Mouse (Mus musculus): Measurements from ENCODE around the gene Ldhal6b.

The Ldhal6b gene

GRCm38 (mm10) chr17:5410336-5410735 is 8.2 kb downstream of the Ldhal6b start:
- DNase-seq (ENCODE audit: low spot score in 2 of 2) = no peak

GRCm38 (mm10) chr17:5407030-5407429 is 11.5 kb downstream of the Ldhal6b start:
- no peak for DNase-seq (ENCODE audit: low spot score in 2 of 2)

- DNase-seq (ENCODE audit: low spot score in 2 of 2) = peak in 1 of 2 experiments; percentile 9
These were observed 12.0 kb downstream of the Ldhal6b start for GRCm38 (mm10) chr17:5406566-5406965.

GRCm38 (mm10) chr17:5403885-5404284 is 14.7 kb downstream of the Ldhal6b start:
- no peak for DNase-seq (ENCODE audit: low spot score in 2 of 2)

- peak; percentile 59 to 61 for DNase-seq (ENCODE audit: low spot score in 2 of 2)
These were observed 15.9 kb downstream of the Ldhal6b start for GRCm38 (mm10) chr17:5402624-5403023.

- DNase-seq (ENCODE audit: low spot score in 2 of 2) = peak; percentile 34 to 50
These were observed 16.5 kb downstream of the Ldhal6b start for GRCm38 (mm10) chr17:5402069-5402468.

- no peak for DNase-seq (ENCODE audit: low spot score in 2 of 2)
These were observed 17.3 kb downstream of the Ldhal6b start for GRCm38 (mm10) chr17:5401288-5401687.

GRCm38 (mm10) chr17:5400435-5401090 is 18.0 kb downstream of the Ldhal6b start:
- no peak for DNase-seq (ENCODE audit: low spot score in 2 of 2)

- peak; percentile 60 to 74 for DNase-seq (ENCODE audit: low spot score in 2 of 2)
These were observed 21.2 kb downstream of the Ldhal6b start for GRCm38 (mm10) chr17:5397148-5398007.

- DNase-seq (ENCODE audit: low spot score in 2 of 2) = no peak
These were observed 22.4 kb downstream of the Ldhal6b start for GRCm38 (mm10) chr17:5396213-5396612.

- DNase-seq (ENCODE audit: low spot score in 2 of 2) = no peak
These were observed 22.9 kb downstream of the Ldhal6b start for GRCm38 (mm10) chr17:5395454-5396205.

- no peak for DNase-seq (ENCODE audit: low spot score in 2 of 2)
These were observed 27.9 kb downstream of the Ldhal6b start for GRCm38 (mm10) chr17:5390682-5391081.

GRCm38 (mm10) chr17:5388351-5388750 is 30.2 kb downstream of the Ldhal6b start:
- no peak for DNase-seq (ENCODE audit: low spot score in 2 of 2)

- DNase-seq (ENCODE audit: low spot score in 2 of 2) = no peak
These were observed 31.6 kb downstream of the Ldhal6b start for GRCm38 (mm10) chr17:5386885-5387545.

GRCm38 (mm10) chr17:5385694-5386093 is 32.9 kb downstream of the Ldhal6b start:
- no peak for DNase-seq (ENCODE audit: low spot score in 2 of 2)

- DNase-seq (ENCODE audit: low spot score in 2 of 2) = peak in 1 of 2 experiments; percentile 22
These were observed 40.6 kb downstream of the Ldhal6b start for GRCm38 (mm10) chr17:5377930-5378310.

- no peak for DNase-seq (ENCODE audit: low spot score in 2 of 2)
These were observed 41.2 kb downstream of the Ldhal6b start for GRCm38 (mm10) chr17:5377151-5377929.

- no peak for DNase-seq (ENCODE audit: low spot score in 2 of 2)
These were observed 45.6 kb downstream of the Ldhal6b start for GRCm38 (mm10) chr17:5372951-5373350.

GRCm38 (mm10) chr17:5371521-5371920 is 47.0 kb downstream of the Ldhal6b start:
- no peak for DNase-seq (ENCODE audit: low spot score in 2 of 2)

- no peak for DNase-seq (ENCODE audit: low spot score in 2 of 2)
These were observed 47.5 kb downstream of the Ldhal6b start for GRCm38 (mm10) chr17:5371032-5371431.
